Mouse (Mus musculus): Measurements from ENCODE around the gene Ephb1. TPM values are rescaled to one million over a fixed set of nuclear protein-coding genes. Genes with fewer than 3 reads are reported as not detected.

Ephb1 gene
- polyA plus RNA-seq, 1 experiment = not detected

DNA sequence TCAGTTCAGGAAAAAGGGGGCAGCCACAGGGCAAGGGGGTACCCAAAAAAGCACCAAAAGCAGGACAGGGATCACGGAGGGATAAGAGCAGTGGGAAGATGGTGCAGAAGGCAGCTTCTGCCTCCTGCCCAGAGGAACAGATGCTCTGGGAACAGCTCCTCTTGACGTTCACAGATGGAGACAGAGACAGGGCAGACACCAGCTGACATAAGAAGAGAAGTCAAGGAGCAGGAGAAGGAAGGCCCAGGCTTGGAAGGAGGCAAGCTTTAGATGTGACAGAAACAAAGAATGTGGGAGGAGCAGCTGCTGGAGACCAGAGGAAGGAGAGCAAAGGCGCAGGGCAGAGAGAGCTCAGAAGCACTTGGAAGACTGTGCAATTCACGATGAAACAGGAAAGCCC lies 398.3 kb downstream of the Ephb1 start:
- H3K27ac ChIP-seq (replicated peaks; ENCODE audit: low read depth, low read length) = no peak overlapping the region
- H3K4me3 ChIP-seq (ENCODE audit: insufficient read depth, low read depth, low read length) = no peak overlapping the region
- H3K4me1 ChIP-seq (ENCODE audit: control insufficient read depth, insufficient read depth, insufficient read length, low read length) = no peaks in the 10 kb centered on the region

GRCm38 (mm10) chr9:101954529-101954928 lies 400.0 kb downstream of the Ephb1 start:
- no peak overlapping the region for H3K4me3 ChIP-seq (ENCODE audit: insufficient read depth, low read depth, low read length)
- no peak overlapping the region for H3K27ac ChIP-seq (replicated peaks; ENCODE audit: low read depth, low read length)
- no peaks in the 10 kb centered on the region for H3K4me1 ChIP-seq (ENCODE audit: control insufficient read depth, insufficient read depth, insufficient read length, low read length)

- H3K4me1 ChIP-seq (ENCODE audit: control insufficient read depth, insufficient read depth, insufficient read length, low read length) = no peaks in the 10 kb centered on the region
- H3K4me3 ChIP-seq (ENCODE audit: insufficient read depth, low read depth, low read length) = no peak overlapping the region
- H3K27ac ChIP-seq (replicated peaks; ENCODE audit: low read depth, low read length) = no peak overlapping the region
These were observed 404.4 kb downstream of the Ephb1 start for GRCm38 (mm10) chr9:101950101-101950500.

DNA sequence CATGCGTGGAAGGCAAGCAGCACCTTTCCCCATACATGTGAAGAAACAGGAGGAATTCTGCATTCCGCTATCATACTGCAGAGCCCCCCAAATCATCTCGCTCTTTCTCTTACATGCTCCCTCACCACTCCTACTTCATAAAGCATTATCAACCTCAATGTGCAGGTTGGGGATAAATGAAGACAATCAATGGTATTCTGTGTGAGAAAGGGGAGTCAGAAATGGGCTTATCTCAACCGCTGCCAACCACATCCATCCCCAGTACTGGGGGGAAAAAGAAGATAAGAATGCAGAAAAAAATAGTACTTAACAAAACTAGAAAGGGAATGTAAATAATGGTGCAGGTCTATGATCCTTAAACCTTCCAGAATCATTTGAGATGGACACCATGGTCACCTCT lies 408.7 kb downstream of the Ephb1 start:
- Histone ChIP-seq H3K4me3 (ENCODE audit: insufficient read depth, low read depth, low read length) (no peak overlapping the region), H3K4me1 (ENCODE audit: control insufficient read depth, insufficient read depth, insufficient read length, low read length) (no peaks in the 10 kb centered on the region), H3K27ac (replicated peaks; ENCODE audit: low read depth, low read length) (no peak overlapping the region)

- H3K4me3 ChIP-seq (ENCODE audit: insufficient read depth, low read depth, low read length) = no peak overlapping the region
These were observed 409.2 kb downstream of the Ephb1 start for GRCm38 (mm10) chr9:101945326-101945725.

DNA sequence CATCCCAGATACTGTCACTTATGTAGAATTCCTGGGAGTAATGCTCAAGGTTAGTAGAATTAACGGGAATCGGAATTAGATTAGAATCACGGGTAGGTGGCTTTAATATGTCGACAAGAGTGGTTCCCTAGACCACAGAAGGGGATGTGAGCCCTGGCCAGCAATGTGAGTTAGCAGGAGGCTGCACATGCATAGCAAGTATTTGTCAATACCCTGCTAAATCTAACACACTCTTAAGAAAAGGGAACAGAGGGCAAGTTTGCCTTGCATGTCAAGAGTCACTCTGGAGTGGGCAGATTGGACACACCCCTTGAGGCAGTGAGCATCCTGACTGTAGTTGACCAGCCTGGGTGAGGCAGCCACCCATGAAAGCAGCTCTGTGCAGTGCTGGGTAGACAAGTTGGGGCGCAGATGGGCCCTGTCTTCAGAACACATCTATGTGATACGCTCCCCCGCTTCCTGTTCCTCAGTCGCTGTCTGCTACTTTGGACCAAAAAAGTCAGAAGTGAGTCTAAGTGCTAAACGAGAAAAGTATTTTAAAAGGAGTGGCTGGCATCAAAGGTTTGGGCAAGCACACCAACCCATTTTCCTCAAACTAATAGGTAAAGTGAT lies 412.3 kb downstream of the Ephb1 start:
- Histone ChIP-seq H3K4me3 (ENCODE audit: insufficient read depth, low read depth, low read length) (no peak overlapping the region), H3K27ac (replicated peaks; ENCODE audit: low read depth, low read length) (no peak overlapping the region), H3K4me1 (ENCODE audit: control insufficient read depth, insufficient read depth, insufficient read length, low read length) (no peaks in the 10 kb centered on the region)

More at GRCm38 (mm10) chr9:101945326-101945725, 409.2 kb downstream of the Ephb1 start:
- H3K27ac ChIP-seq (replicated peaks; ENCODE audit: low read depth, low read length) = no peak overlapping the region
- no peaks in the 10 kb centered on the region for H3K4me1 ChIP-seq (ENCODE audit: control insufficient read depth, insufficient read depth, insufficient read length, low read length)

- no peak overlapping the region for H3K4me3 ChIP-seq (ENCODE audit: insufficient read depth, low read depth, low read length)
- H3K27ac ChIP-seq (replicated peaks; ENCODE audit: low read depth, low read length) = no peak overlapping the region
- H3K4me1 ChIP-seq (ENCODE audit: control insufficient read depth, insufficient read depth, insufficient read length, low read length) = no peaks in the 10 kb centered on the region
These were observed 414.3 kb downstream of the Ephb1 start for GRCm38 (mm10) chr9:101940182-101940581.

GRCm38 (mm10) chr9:101939006-101939405 lies 415.5 kb downstream of the Ephb1 start:
- H3K4me1 ChIP-seq (ENCODE audit: control insufficient read depth, insufficient read depth, insufficient read length, low read length) = no peaks in the 10 kb centered on the region
- H3K27ac ChIP-seq (replicated peaks; ENCODE audit: low read depth, low read length) = no peak overlapping the region
- H3K4me3 ChIP-seq (ENCODE audit: insufficient read depth, low read depth, low read length) = no peak overlapping the region

DNA sequence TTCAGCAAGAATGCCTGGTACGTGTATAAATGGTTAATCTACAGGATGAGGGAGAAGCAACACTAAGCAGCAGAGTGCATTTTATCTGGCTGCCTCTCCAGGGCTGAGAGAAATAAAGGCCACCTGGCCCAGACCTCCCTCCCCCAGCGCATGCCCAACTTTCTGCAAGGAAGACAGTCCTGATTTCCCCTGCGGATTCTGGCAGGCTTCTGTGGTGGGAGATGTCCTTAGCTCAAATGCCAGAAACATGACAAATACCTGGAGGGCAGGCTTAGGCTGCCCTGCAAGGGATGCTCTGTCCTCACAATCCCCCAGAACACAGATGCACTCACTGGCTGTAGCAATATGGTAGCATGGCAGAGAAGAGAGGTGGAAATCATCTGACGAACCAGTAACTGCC lies 416.4 kb downstream of the Ephb1 start:
- no peak overlapping the region for H3K27ac ChIP-seq (replicated peaks; ENCODE audit: low read depth, low read length)
- H3K4me1 ChIP-seq (ENCODE audit: control insufficient read depth, insufficient read depth, insufficient read length, low read length) = no peaks in the 10 kb centered on the region
- H3K4me3 ChIP-seq (ENCODE audit: insufficient read depth, low read depth, low read length) = no peak overlapping the region

- H3K4me3 ChIP-seq (ENCODE audit: insufficient read depth, low read depth, low read length) = no peak overlapping the region
- no peaks in the 10 kb centered on the region for H3K4me1 ChIP-seq (ENCODE audit: control insufficient read depth, insufficient read depth, insufficient read length, low read length)
These were observed 419.6 kb downstream of the Ephb1 start for GRCm38 (mm10) chr9:101934887-101935286.

GRCm38 (mm10) chr9:101933946-101934573 lies 420.4 kb downstream of the Ephb1 start:
- Histone ChIP-seq H3K4me1 (ENCODE audit: control insufficient read depth, insufficient read depth, insufficient read length, low read length) (no peaks in the 10 kb centered on the region), H3K4me3 (ENCODE audit: insufficient read depth, low read depth, low read length) (no peak overlapping the region), H3K27ac (replicated peaks; ENCODE audit: low read depth, low read length) (no peak overlapping the region)

More at GRCm38 (mm10) chr9:101934887-101935286, 419.6 kb downstream of the Ephb1 start:
- H3K27ac ChIP-seq (replicated peaks; ENCODE audit: low read depth, low read length) = no peak overlapping the region

GRCm38 (mm10) chr9:101924829-101925228 lies 429.7 kb downstream of the Ephb1 start:
- Histone ChIP-seq H3K27ac (replicated peaks; ENCODE audit: low read depth, low read length) (no peak overlapping the region), H3K4me1 (ENCODE audit: control insufficient read depth, insufficient read depth, insufficient read length, low read length) (no peaks in the 10 kb centered on the region), H3K4me3 (ENCODE audit: insufficient read depth, low read depth, low read length) (no peak overlapping the region)

- Histone ChIP-seq H3K27ac (replicated peaks; ENCODE audit: low read depth, low read length) (no peak overlapping the region), H3K4me1 (ENCODE audit: control insufficient read depth, insufficient read depth, insufficient read length, low read length) (no peaks in the 10 kb centered on the region), H3K4me3 (ENCODE audit: insufficient read depth, low read depth, low read length) (no peak overlapping the region)
These were observed 431.6 kb downstream of the Ephb1 start for GRCm38 (mm10) chr9:101922846-101923245.

DNA sequence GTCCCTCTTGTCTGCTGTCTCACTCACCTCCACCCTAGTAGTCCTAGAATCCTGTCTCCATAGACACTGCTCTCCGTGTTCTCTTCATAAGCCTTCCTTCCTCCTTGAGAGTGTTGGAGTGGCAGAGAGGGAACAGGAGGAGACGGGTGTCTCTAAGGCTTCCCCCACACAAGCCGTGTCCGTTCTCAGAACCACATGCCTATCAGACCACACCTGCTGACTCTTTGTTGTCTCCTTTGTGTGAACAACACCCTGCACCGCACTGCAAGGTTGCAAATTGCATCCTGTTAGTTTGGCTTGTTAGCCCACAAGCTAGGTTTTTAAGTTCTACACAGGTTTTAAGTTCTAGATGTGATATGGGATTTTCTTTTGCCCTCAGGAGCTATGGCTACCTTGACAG lies 435.2 kb downstream of the Ephb1 start:
- Histone ChIP-seq H3K4me3 (ENCODE audit: insufficient read depth, low read depth, low read length) (no peak overlapping the region), H3K27ac (replicated peaks; ENCODE audit: low read depth, low read length) (no peak overlapping the region), H3K4me1 (ENCODE audit: control insufficient read depth, insufficient read depth, insufficient read length, low read length) (no peaks in the 10 kb centered on the region)

GRCm38 (mm10) chr9:101918771-101919170 lies 435.7 kb downstream of the Ephb1 start:
- H3K4me1 ChIP-seq (ENCODE audit: control insufficient read depth, insufficient read depth, insufficient read length, low read length) = no peaks in the 10 kb centered on the region
- H3K27ac ChIP-seq (replicated peaks; ENCODE audit: low read depth, low read length) = no peak overlapping the region
- no peak overlapping the region for H3K4me3 ChIP-seq (ENCODE audit: insufficient read depth, low read depth, low read length)

GRCm38 (mm10) chr9:101915082-101915481 lies 439.4 kb downstream of the Ephb1 start:
- H3K27ac ChIP-seq (replicated peaks; ENCODE audit: low read depth, low read length) = no peak overlapping the region
- no peak overlapping the region for H3K4me3 ChIP-seq (ENCODE audit: insufficient read depth, low read depth, low read length)
- no peaks in the 10 kb centered on the region for H3K4me1 ChIP-seq (ENCODE audit: control insufficient read depth, insufficient read depth, insufficient read length, low read length)

Measured in brown adipose tissue, adult 24 weeks (tissue).